Comparison of ENCODE assay signal across 18 mouse cellular contexts in genomic region chr9:28903291-28903690, GRCm38 (mm10).
DNase-seq lines count a peak whose midpoint lies in the region; ATAC-seq and TF ChIP-seq lines count a peak whose summit lies in the region.
"Had no signal": no experiment of that assay in that cellular context is flagged by ENCODE, and none has a peak within 500 bp of the region (broad histone marks: within the 10 kb centered on the region; RNA-seq: fewer than 3 reads in every experiment).

No protein-coding gene starts in this region.

- ATAC-seq in liver, embryonic 11.5 days (replicated peaks; ENCODE audit: low FRiP score) = no peak
- no peak for ATAC-seq in midbrain, embryonic 13.5 days
- ATAC-seq: forebrain, embryonic 14.5 days; intestine, embryonic 16.5 days had no signal

- WGBS in liver, adult 2 months = 50% methylated on average over 1 of the region's 1 CpGs
- WGBS in liver, embryonic 11.5 days = 82% methylated on average over 1 of the region's 1 CpGs
- 88% methylated on average over 1 of the region's 1 CpGs for WGBS in midbrain, embryonic 13.5 days

- H3K9ac ChIP-seq in liver, adult 2 months (ENCODE audit: low read depth, low read length) = no peak overlapping the region
- H3K9ac ChIP-seq in liver, embryonic 11.5 days (ENCODE audit: low read depth, low read length) = no peak overlapping the region
- no peak overlapping the region for H3K9ac ChIP-seq in midbrain, embryonic 13.5 days (replicated peaks)
- H3K9ac ChIP-seq: embryonic facial prominence, embryonic 12.5 days; heart, embryonic 13.5 days; hindbrain, embryonic 15.5 days had no signal

- no peaks in the 10 kb centered on the region for H3K79me2 ChIP-seq in liver, adult 2 months (ENCODE audit: control insufficient read depth, insufficient read depth, low read length)

- no peak overlapping the region for H3K4me3 ChIP-seq in liver, adult 2 months (ENCODE audit: insufficient read depth, low read depth, low read length)
- H3K4me3 ChIP-seq in liver, embryonic 11.5 days (ENCODE audit: low read depth, low read length) = no peak overlapping the region
- H3K4me3 ChIP-seq in midbrain, embryonic 13.5 days (replicated peaks) = no peak overlapping the region
- H3K4me3 ChIP-seq: embryonic facial prominence, embryonic 12.5 days; gastrocnemius, adult 2 months; heart, embryonic 13.5 days; hindbrain, embryonic 15.5 days had no signal

- no peaks in the 10 kb centered on the region for H3K27me3 ChIP-seq in liver, adult 2 months (ENCODE audit: control insufficient read depth, insufficient read depth, low read length)
- no peaks in the 10 kb centered on the region for H3K27me3 ChIP-seq in liver, embryonic 11.5 days (replicated peaks; ENCODE audit: control insufficient read depth, insufficient read depth, low read length)
- H3K27me3 ChIP-seq in midbrain, embryonic 13.5 days = no peaks in the 10 kb centered on the region
- H3K27me3 ChIP-seq: embryonic facial prominence, embryonic 12.5 days; heart, embryonic 13.5 days; hindbrain, embryonic 15.5 days had no signal

- no peaks in the 10 kb centered on the region for H3K4me1 ChIP-seq in liver, adult 2 months (ENCODE audit: control insufficient read depth, insufficient read depth, low read length)
- no peaks in the 10 kb centered on the region for H3K4me1 ChIP-seq in liver, embryonic 11.5 days (replicated peaks; ENCODE audit: control insufficient read depth, insufficient read depth, low read length)
- H3K4me1 ChIP-seq in midbrain, embryonic 13.5 days (replicated peaks) = no peaks in the 10 kb centered on the region
- H3K4me1 ChIP-seq: embryonic facial prominence, embryonic 12.5 days; heart, embryonic 13.5 days; hindbrain, embryonic 15.5 days had no signal

- no peaks in the 10 kb centered on the region for H3K36me3 ChIP-seq in liver, adult 2 months (ENCODE audit: control insufficient read depth, insufficient read depth, low read length)
- H3K36me3 ChIP-seq in liver, embryonic 11.5 days (ENCODE audit: control insufficient read depth, insufficient read depth, low read length) = no peaks in the 10 kb centered on the region
- H3K36me3 ChIP-seq in midbrain, embryonic 13.5 days = no peaks in the 10 kb centered on the region
- H3K36me3 ChIP-seq: embryonic facial prominence, embryonic 12.5 days; heart, embryonic 13.5 days; hindbrain, embryonic 15.5 days had no signal

- TF ChIP-seq POLR2A in liver, adult 2 months (IDR thresholded peaks at IDR 0.05; ENCODE audit: extremely low read depth, insufficient read depth, low read length) = no peak

- no peaks in the 10 kb centered on the region for H3K9me3 ChIP-seq in liver, embryonic 11.5 days (ENCODE audit: control insufficient read depth, low read length)
- no peaks in the 10 kb centered on the region for H3K9me3 ChIP-seq in midbrain, embryonic 13.5 days
- H3K9me3 ChIP-seq: embryonic facial prominence, embryonic 12.5 days; heart, embryonic 13.5 days; hindbrain, embryonic 15.5 days had no signal

- peak; percentile 48 for TF ChIP-seq CTCF in liver, adult 2 months (IDR thresholded peaks at IDR 0.05; ENCODE audit: low read depth, low read length)

- no peak overlapping the region for H3K27ac ChIP-seq in liver, adult 2 months (replicated peaks; ENCODE audit: insufficient read depth, low read depth, low read length)
- H3K27ac ChIP-seq in liver, embryonic 11.5 days (ENCODE audit: low read depth, low read length) = no peak overlapping the region
- no peak overlapping the region for H3K27ac ChIP-seq in midbrain, embryonic 13.5 days
- H3K27ac ChIP-seq: embryonic facial prominence, embryonic 12.5 days; gastrocnemius, adult 2 months; heart, embryonic 13.5 days; hindbrain, embryonic 15.5 days had no signal

- no peak overlapping the region for H3K4me2 ChIP-seq in liver, embryonic 11.5 days
- H3K4me2 ChIP-seq in midbrain, embryonic 13.5 days (replicated peaks) = no peak overlapping the region
- H3K4me2 ChIP-seq: embryonic facial prominence, embryonic 12.5 days; heart, embryonic 13.5 days; hindbrain, embryonic 15.5 days had no signal

- DNase-seq in liver, adult 2 months (ENCODE audit: extremely low read depth, low read depth, low spot score) = peak; percentile 77
- no peak for DNase-seq in liver, embryonic 11.5 days (ENCODE audit: low spot score)
- peak; percentile 5 for DNase-seq in adipocyte (ENCODE audit: low spot score)
- DNase-seq in adrenal gland, postnatal 36 days = peak; percentile 11 to 20
- DNase-seq in right cerebral cortex, postnatal 14 days = no peak
- DNase-seq: cerebellum, adult 11 months; cerebellum, adult 8-10 months; cerebellum, postnatal 14 days; gastrocnemius, adult 2 months; gastrocnemius, postnatal 25 days; heart, adult 11 months; heart, postnatal 36 days had no signal

Comparison
In these comparisons a context has a peak if more than half of its experiments do, and no peak if none do; other contexts are left out.
1. DNase-seq: peak in liver, adult 2 months (single experiment), adipocyte (single experiment) and adrenal gland, postnatal 36 days (2 of 2); none in liver, embryonic 11.5 days (single experiment) and right cerebral cortex, postnatal 14 days (single experiment).